Mouse (Mus musculus) thymus, postnatal 36 days (tissue): ENCODE results near the gene Hoxb1.

Experiments used
- DNase-seq, 2 experiments: peaks; one replicate each; pipeline ENCODE4 v3.0.0; 2022; ENCODE audit warnings: mixed read lengths in 2 of 2

Gene Hoxb1

GRCm38 (mm10) chr11:96334998-96335397 lies 30.6 kb upstream of the Hoxb1 start:
- DNase-seq, result no peak

GRCm38 (mm10) chr11:96336597-96336996 lies 29.0 kb upstream of the Hoxb1 start:
- no peak for DNase-seq

GRCm38 (mm10) chr11:96337026-96337425 lies 28.5 kb upstream of the Hoxb1 start:
- no peak for DNase-seq

DNA sequence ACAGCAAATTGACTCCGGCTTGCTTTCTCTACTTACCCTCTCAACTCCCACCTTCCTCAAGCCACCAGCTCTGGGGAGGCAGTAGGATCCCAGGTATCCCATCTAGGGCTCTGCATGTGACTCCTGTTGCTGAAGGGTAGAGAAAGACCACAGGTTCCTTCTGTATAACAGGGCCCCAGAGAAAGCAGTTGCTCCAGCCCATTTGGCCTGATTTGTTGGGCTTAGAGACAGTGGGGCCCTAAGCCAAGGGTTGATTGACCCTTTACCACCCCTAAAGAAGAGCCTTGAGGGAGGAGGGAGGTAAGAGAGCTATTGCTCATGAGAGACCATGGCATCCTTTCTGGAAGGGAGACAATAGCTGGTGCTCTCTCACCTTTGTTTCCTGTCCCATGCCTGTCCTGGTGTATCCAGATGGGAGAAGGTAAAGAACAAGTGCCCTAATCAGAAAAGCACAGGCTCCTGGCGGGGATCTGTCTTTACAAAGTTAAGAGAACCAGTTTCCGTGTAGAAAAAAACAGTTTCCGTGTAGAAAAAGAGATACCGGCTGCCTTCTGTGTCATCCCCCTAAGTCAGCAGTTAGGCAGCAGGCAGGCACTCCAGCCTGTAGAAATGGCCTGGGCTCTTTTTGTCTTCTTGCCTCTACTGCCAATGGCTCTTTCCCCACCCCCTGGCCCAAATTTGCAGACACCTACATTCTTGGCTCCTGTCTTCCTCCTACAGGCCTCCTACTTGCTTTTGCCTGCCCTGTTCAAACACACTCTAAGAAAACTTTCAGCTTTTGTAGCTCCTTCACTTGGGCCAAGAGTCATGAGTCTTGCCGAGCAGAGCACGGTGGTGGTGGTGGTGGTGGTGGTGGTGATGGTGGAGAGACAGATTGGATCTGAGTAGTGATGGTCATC lies 26.3 kb upstream of the Hoxb1 start:
- DNase-seq, result no peak

- DNase-seq, result no peak
These were observed 24.7 kb upstream of the Hoxb1 start for GRCm38 (mm10) chr11:96340698-96341365.

GRCm38 (mm10) chr11:96341701-96342575 lies 23.6 kb upstream of the Hoxb1 start:
- DNase-seq, result no peak

DNA sequence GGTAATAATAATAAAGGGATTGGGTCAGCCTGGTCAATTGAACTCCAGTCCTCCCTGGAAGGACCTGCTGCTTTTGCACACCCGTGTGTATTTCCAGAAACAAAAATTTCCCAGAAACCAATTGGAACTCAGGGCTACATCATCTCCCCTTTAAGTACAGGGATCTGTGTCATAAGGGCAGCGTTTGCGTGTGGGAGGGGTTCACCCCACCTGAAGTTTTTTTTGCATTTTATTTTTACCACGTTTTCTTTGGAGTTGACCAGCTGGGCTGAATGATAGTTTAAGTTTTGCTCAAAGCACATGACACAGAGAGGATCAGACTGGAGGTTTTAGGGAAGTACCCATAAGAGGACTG lies 23.0 kb upstream of the Hoxb1 start:
- DNase-seq, result no peak

- no peak for DNase-seq
These were observed 22.3 kb upstream of the Hoxb1 start for GRCm38 (mm10) chr11:96343206-96343745.

GRCm38 (mm10) chr11:96344061-96344877 lies 21.3 kb upstream of the Hoxb1 start:
- DNase-seq, result no peak

DNA sequence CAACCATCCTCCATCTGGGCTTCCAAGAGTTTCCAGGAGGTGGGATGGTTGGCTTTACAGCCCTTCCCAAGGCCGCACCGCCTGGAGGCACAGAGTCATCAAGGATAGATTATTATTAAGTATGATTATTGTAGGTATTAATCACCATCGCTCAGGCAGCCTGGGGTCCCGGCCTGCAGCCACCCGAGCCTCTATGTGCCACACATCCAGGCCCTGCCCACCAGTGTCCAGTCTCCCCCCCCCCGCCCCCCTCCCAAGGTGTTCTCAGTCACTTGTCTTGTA lies 20.7 kb upstream of the Hoxb1 start:
- no peak for DNase-seq

- DNase-seq, result no peak
These were observed 20.2 kb upstream of the Hoxb1 start for GRCm38 (mm10) chr11:96345220-96345892.

- DNase-seq, result no peak
These were observed 19.4 kb upstream of the Hoxb1 start for GRCm38 (mm10) chr11:96345893-96346806.

DNA sequence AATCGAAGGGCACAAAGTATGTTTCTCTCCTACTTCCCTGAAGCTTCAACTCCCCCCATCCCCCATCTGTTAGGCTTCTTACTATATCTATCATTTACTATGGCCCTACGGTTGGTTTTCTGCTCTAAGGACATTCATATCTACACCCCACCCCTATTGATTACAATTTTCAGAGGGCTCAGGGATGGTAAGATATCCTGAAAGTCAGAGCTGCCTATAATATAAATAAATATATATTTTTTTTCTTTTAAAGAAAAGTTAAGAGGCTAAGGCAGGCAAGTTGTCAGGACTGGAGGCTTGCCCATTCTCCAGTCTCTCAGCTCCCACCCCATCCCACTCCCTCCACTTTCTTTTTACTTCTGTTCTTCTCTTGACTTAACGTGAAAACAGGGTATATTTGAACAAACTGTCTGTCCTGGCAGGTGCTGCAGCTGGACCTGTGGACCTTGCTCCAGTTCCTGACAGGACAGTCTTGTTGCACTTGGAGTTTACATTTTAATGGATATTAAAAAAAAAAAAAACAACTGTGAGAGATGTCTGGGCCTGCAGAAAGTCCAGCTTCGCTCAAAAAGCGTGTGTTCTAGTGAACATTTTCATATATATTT lies 18.5 kb upstream of the Hoxb1 start:
- no peak for DNase-seq

DNA sequence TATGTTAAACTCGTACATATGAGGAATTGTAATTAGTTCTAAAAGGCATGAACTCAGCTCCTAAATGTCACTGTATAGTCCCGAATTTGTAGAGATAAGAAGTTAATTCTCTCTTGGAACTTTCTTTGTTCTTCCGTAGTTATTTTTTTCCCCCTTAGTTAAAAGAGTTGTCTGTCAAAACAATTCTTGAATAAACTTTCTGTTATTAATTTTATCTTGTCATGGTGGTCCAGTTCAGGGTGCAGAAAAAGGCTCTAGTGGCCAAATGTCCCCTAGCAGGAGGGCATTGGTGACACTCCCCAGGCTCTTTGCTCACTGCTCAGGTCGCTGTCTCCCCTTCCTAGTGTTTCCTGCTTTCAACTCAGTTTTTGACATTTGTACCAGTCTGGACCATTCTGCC lies 17.8 kb upstream of the Hoxb1 start:
- DNase-seq, result no peak

DNA sequence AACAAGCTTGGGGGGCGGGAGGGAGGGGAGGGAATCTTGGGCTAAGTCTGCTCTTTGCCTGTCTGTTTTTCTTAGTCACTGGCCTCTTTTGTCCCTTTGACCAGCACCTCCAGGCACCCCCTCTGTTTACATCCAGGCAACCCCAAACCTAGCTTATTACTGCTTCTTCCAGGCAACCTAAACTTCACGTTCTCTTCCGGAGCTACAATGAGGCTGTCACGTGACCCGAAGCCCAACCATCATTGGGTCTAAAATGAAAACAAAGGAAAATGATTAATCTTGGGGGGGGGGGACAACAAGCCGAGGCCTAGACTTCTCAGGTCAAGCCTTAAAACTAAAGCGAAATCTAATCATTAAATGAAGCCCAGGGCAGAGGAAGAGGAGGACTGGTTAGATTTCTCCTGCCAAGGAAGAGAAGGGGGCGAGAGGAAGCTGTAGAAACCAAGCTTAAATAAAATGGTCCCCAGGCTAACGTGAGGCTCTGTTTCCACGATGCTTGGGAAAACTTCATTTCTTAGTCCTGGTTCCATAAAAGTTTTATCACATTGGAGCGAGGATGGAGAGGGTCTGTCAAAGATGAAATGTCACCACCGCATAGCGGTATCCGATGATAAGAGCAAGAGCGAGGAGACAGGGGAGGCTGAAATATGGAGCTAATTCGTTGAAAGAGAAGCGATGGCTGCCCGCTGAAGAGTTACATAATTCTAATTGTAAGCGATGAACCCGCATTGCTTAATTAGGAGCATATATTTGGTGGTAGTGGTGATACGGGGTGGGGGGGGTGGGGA lies 17.2 kb upstream of the Hoxb1 start:
- DNase-seq, result no peak

GRCm38 (mm10) chr11:96348988-96349387 lies 16.6 kb upstream of the Hoxb1 start:
- no peak for DNase-seq

GRCm38 (mm10) chr11:96349491-96350340 lies 15.8 kb upstream of the Hoxb1 start:
- DNase-seq, result no peak

GRCm38 (mm10) chr11:96350341-96350624 lies 15.3 kb upstream of the Hoxb1 start, which contains the start of gene Hoxb2:
Gene Hoxb2 (plus strand): TSS chr11:96350525.
- DNase-seq, result no peak

DNA sequence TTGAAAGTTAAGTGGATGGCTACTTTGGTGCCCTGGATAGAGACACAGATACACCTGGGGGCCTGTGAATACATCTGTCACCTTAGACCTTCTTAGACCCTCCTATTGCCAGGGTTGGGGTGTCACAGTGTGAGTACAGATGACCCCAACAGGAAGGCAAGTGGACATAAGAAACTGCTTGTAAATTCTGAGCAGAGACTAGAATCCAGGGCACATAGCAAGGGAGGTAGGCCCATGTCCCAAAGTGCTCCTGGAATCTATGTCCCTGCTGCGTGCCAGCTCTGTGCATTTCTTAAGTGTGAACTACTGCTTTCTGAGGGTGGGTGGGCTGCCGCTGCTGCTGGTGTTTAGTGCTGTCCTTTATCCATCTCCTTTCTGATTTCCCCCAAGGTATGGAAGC lies 14.8 kb upstream of the Hoxb1 start:
- no peak for DNase-seq
